Mouse (Mus musculus): ENCODE data around the gene Tspan9. TPM values are rescaled to one million over a fixed set of nuclear protein-coding genes. Genes with fewer than 3 reads are reported as not detected.

Tspan9 gene
- polyA plus RNA-seq, 1 experiment: 107 TPM

- H3K4me3 ChIP-seq (ENCODE audit: insufficient read depth, low read depth, low read length): no peak overlapping the region
- no peaks in the 10 kb centered on the region for H3K27me3 ChIP-seq (replicated peaks; ENCODE audit: control insufficient read depth, insufficient read depth, low read length)
- peaks cover 7% of the 10 kb centered on the region; the same call in 1 of the 2 replicates for H3K4me1 ChIP-seq (ENCODE audit: control insufficient read depth, insufficient read depth, low read length)
- WGBS: 69% methylated on average over 9 of the region's 9 CpGs
- TF ChIP-seq POLR2A (IDR thresholded peaks at IDR 0.05; ENCODE audit: low read depth, low read length) (no peak), CTCF (conservative IDR thresholded peaks at IDR 0.05; ENCODE audit: insufficient read depth, insufficient read length, low read depth, low read length) (no peak)
- no peaks in the 10 kb centered on the region for H3K36me3 ChIP-seq (ENCODE audit: control insufficient read depth, insufficient read depth, low read length)
- no peak for DNase-seq
- H3K27ac ChIP-seq (ENCODE audit: insufficient read depth, low read depth, low read length): no peak overlapping the region
These were observed 157.0 kb downstream of the Tspan9 start for GRCm38 (mm10) chr6:127986357-127986756.

GRCm38 (mm10) chr6:127981176-127981575 is 162.2 kb downstream of the Tspan9 start:
- TF ChIP-seq CTCF (conservative IDR thresholded peaks at IDR 0.05; ENCODE audit: insufficient read depth, insufficient read length, low read depth, low read length) (no peak), POLR2A (IDR thresholded peaks at IDR 0.05; ENCODE audit: low read depth, low read length) (no peak)
- H3K27me3 ChIP-seq (replicated peaks; ENCODE audit: control insufficient read depth, insufficient read depth, low read length): no peaks in the 10 kb centered on the region
- H3K4me1 ChIP-seq (ENCODE audit: control insufficient read depth, insufficient read depth, low read length): peaks cover 12% of the 10 kb centered on the region
- DNase-seq: peak; percentile 79
- no peak overlapping the region for H3K4me3 ChIP-seq (ENCODE audit: insufficient read depth, low read depth, low read length)
- H3K27ac ChIP-seq (ENCODE audit: insufficient read depth, low read depth, low read length): no peak overlapping the region
- no peaks in the 10 kb centered on the region for H3K36me3 ChIP-seq (ENCODE audit: control insufficient read depth, insufficient read depth, low read length)
- WGBS: 24% methylated on average over 8 of the region's 8 CpGs

GRCm38 (mm10) chr6:127980381-127981045 is 162.9 kb downstream of the Tspan9 start:
- DNase-seq: no peak
- TF ChIP-seq CTCF (conservative IDR thresholded peaks at IDR 0.05; ENCODE audit: insufficient read depth, insufficient read length, low read depth, low read length) (no peak), POLR2A (IDR thresholded peaks at IDR 0.05; ENCODE audit: low read depth, low read length) (no peak)
- H3K36me3 ChIP-seq (ENCODE audit: control insufficient read depth, insufficient read depth, low read length): no peaks in the 10 kb centered on the region
- WGBS: 39% methylated on average over 11 of the region's 11 CpGs
- no peaks in the 10 kb centered on the region for H3K27me3 ChIP-seq (replicated peaks; ENCODE audit: control insufficient read depth, insufficient read depth, low read length)
- H3K4me3 ChIP-seq (ENCODE audit: insufficient read depth, low read depth, low read length): no peak overlapping the region
- peaks cover 12% of the 10 kb centered on the region for H3K4me1 ChIP-seq (ENCODE audit: control insufficient read depth, insufficient read depth, low read length)
- no peak overlapping the region for H3K27ac ChIP-seq (ENCODE audit: insufficient read depth, low read depth, low read length)

GRCm38 (mm10) chr6:127979831-127980230 is 163.6 kb downstream of the Tspan9 start:
- TF ChIP-seq POLR2A (IDR thresholded peaks at IDR 0.05; ENCODE audit: low read depth, low read length) (no peak), CTCF (conservative IDR thresholded peaks at IDR 0.05; ENCODE audit: insufficient read depth, insufficient read length, low read depth, low read length) (no peak)
- DNase-seq: no peak
- Histone ChIP-seq H3K4me3 (ENCODE audit: insufficient read depth, low read depth, low read length) (no peak overlapping the region), H3K27me3 (replicated peaks; ENCODE audit: control insufficient read depth, insufficient read depth, low read length) (no peaks in the 10 kb centered on the region), H3K4me1 (ENCODE audit: control insufficient read depth, insufficient read depth, low read length) (peaks cover 12% of the 10 kb centered on the region), H3K36me3 (ENCODE audit: control insufficient read depth, insufficient read depth, low read length) (no peaks in the 10 kb centered on the region), H3K27ac (ENCODE audit: insufficient read depth, low read depth, low read length) (no peak overlapping the region)
- WGBS: 98% methylated on average over 5 of the region's 5 CpGs

- 63% methylated on average over 20 of the region's 20 CpGs for WGBS
- DNase-seq: no peak
- Histone ChIP-seq H3K4me1 (ENCODE audit: control insufficient read depth, insufficient read depth, low read length) (peaks cover 12% of the 10 kb centered on the region), H3K27ac (ENCODE audit: insufficient read depth, low read depth, low read length) (no peak overlapping the region), H3K4me3 (ENCODE audit: insufficient read depth, low read depth, low read length) (no peak overlapping the region), H3K27me3 (replicated peaks; ENCODE audit: control insufficient read depth, insufficient read depth, low read length) (no peaks in the 10 kb centered on the region), H3K36me3 (ENCODE audit: control insufficient read depth, insufficient read depth, low read length) (no peaks in the 10 kb centered on the region)
- TF ChIP-seq CTCF (conservative IDR thresholded peaks at IDR 0.05; ENCODE audit: insufficient read depth, insufficient read length, low read depth, low read length) (no peak), POLR2A (IDR thresholded peaks at IDR 0.05; ENCODE audit: low read depth, low read length) (no peak)
These were observed 164.5 kb downstream of the Tspan9 start for GRCm38 (mm10) chr6:127978941-127979340.

GRCm38 (mm10) chr6:127976695-127977094 is 166.7 kb downstream of the Tspan9 start:
- 90% methylated on average over 6 of the region's 6 CpGs for WGBS
- H3K4me3 ChIP-seq (ENCODE audit: insufficient read depth, low read depth, low read length): no peak overlapping the region
- peaks cover 8% of the 10 kb centered on the region for H3K4me1 ChIP-seq (ENCODE audit: control insufficient read depth, insufficient read depth, low read length)
- H3K27me3 ChIP-seq (replicated peaks; ENCODE audit: control insufficient read depth, insufficient read depth, low read length): no peaks in the 10 kb centered on the region
- H3K36me3 ChIP-seq (ENCODE audit: control insufficient read depth, insufficient read depth, low read length): no peaks in the 10 kb centered on the region
- H3K27ac ChIP-seq (ENCODE audit: insufficient read depth, low read depth, low read length): no peak overlapping the region
- TF ChIP-seq CTCF (conservative IDR thresholded peaks at IDR 0.05; ENCODE audit: insufficient read depth, insufficient read length, low read depth, low read length) (no peak), POLR2A (IDR thresholded peaks at IDR 0.05; ENCODE audit: low read depth, low read length) (no peak)
- no peak for DNase-seq

GRCm38 (mm10) chr6:127974000-127974399 is 169.4 kb downstream of the Tspan9 start:
- H3K27me3 ChIP-seq (replicated peaks; ENCODE audit: control insufficient read depth, insufficient read depth, low read length): no peaks in the 10 kb centered on the region
- TF ChIP-seq POLR2A (IDR thresholded peaks at IDR 0.05; ENCODE audit: low read depth, low read length) (no peak), CTCF (conservative IDR thresholded peaks at IDR 0.05; ENCODE audit: insufficient read depth, insufficient read length, low read depth, low read length) (no peak)
- no peak for DNase-seq
- 70% methylated on average over 9 of the region's 9 CpGs for WGBS
- no peaks in the 10 kb centered on the region for H3K36me3 ChIP-seq (ENCODE audit: control insufficient read depth, insufficient read depth, low read length)
- H3K4me3 ChIP-seq (ENCODE audit: insufficient read depth, low read depth, low read length): no peak overlapping the region
- no peak overlapping the region for H3K27ac ChIP-seq (ENCODE audit: insufficient read depth, low read depth, low read length)
- H3K4me1 ChIP-seq (ENCODE audit: control insufficient read depth, insufficient read depth, low read length): no peaks in the 10 kb centered on the region

Data from kidney, adult 2 months (tissue).